Comparison of ENCODE assay signal across 26 mouse cellular contexts in the genomic region with DNA sequence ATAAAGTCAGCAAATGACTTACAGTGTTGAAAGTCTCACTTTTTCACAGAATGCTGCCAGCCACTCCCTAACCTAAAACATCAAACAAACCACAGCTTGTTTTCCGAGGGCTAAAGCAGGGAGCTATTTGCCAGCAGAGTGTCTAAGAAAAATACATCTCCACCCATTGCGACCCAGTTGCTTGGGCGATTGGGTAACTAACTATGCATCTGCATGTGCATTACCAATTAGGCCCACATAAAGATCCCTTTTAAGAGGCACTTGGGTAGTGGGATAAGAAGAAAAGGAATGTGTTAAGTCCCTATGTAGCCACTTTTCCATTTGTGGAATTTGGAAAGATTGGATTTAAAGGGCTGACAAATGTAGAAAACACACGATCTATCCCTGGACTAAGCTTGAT.
A peak's percentile ranks its signal among the peaks of the same experiment; 100 is the strongest.
DNase-seq lines count a peak whose midpoint lies in the region; ATAC-seq lines count a peak whose summit lies in the region.
"Had no signal": no experiment of that assay in that cellular context is flagged by ENCODE, and none has a peak within 500 bp of the region (broad histone marks: within the 10 kb centered on the region; RNA-seq: fewer than 3 reads in every experiment).

No protein-coding gene starts in this region.

- ATAC-seq in embryonic facial prominence, embryonic 14.5 days (ENCODE audit: low read depth) = no peak
- peak; percentile 67 for ATAC-seq in forebrain, embryonic 14.5 days
- 0 out of 2 replicates have a peak, but pooled peaks have one; percentile 31 for ATAC-seq in neural tube, embryonic 14.5 days (ENCODE audit: low read depth)
- no peak for ATAC-seq in neural tube, embryonic 15.5 days (ENCODE audit: low FRiP score)
- ATAC-seq: activated CD4-positive, CD25-positive, alpha-beta regulatory T cell, adult 4 months; intestine, postnatal 0 days had no signal

- H3K36me3 ChIP-seq in embryonic facial prominence, embryonic 14.5 days (ENCODE audit: control insufficient read depth, insufficient read depth, low read length) = no peaks in the 10 kb centered on the region
- no peaks in the 10 kb centered on the region for H3K36me3 ChIP-seq in embryonic facial prominence, embryonic 10.5 days (replicated peaks)
- no peaks in the 10 kb centered on the region for H3K36me3 ChIP-seq in forebrain, embryonic 14.5 days (ENCODE audit: control insufficient read depth, insufficient read depth, low read length)
- no peaks in the 10 kb centered on the region for H3K36me3 ChIP-seq in forebrain, embryonic 10.5 days (replicated peaks)
- H3K36me3 ChIP-seq in neural tube, embryonic 14.5 days (ENCODE audit: control insufficient read depth, insufficient read depth, low read length) = no peaks in the 10 kb centered on the region
- H3K36me3 ChIP-seq in neural tube, embryonic 15.5 days = no peaks in the 10 kb centered on the region
- H3K36me3 ChIP-seq: embryonic facial prominence, embryonic 15.5 days; heart, embryonic 10.5 days; heart, embryonic 13.5 days; hindbrain, embryonic 15.5 days had no signal

- H3K4me1 ChIP-seq in embryonic facial prominence, embryonic 14.5 days (ENCODE audit: control insufficient read depth, insufficient read depth, low read length) = 0 out of 2 replicates have a peak, but pooled peaks cover 8% of the 10 kb centered on the region
- peaks cover 7% of the 10 kb centered on the region for H3K4me1 ChIP-seq in embryonic facial prominence, embryonic 10.5 days
- peaks cover 8% of the 10 kb centered on the region for H3K4me1 ChIP-seq in forebrain, embryonic 14.5 days (ENCODE audit: control insufficient read depth, insufficient read depth, low read length)
- H3K4me1 ChIP-seq in forebrain, embryonic 10.5 days = peaks cover 17% of the 10 kb centered on the region
- peaks cover 8% of the 10 kb centered on the region; the same call in 1 of the 2 replicates for H3K4me1 ChIP-seq in neural tube, embryonic 14.5 days (ENCODE audit: control insufficient read depth, insufficient read depth, low read length)
- H3K4me1 ChIP-seq in neural tube, embryonic 15.5 days = peaks cover 9% of the 10 kb centered on the region; the same call in 1 of the 2 replicates
- H3K4me1 ChIP-seq: heart, embryonic 10.5 days; heart, embryonic 13.5 days had no signal

- no peak overlapping the region for H3K9ac ChIP-seq in embryonic facial prominence, embryonic 14.5 days (ENCODE audit: low read depth, low read length)
- H3K9ac ChIP-seq in forebrain, embryonic 14.5 days (ENCODE audit: low read length) = no peak overlapping the region
- H3K9ac ChIP-seq in neural tube, embryonic 14.5 days (replicated peaks; ENCODE audit: low read depth, low read length) = no peak overlapping the region
- H3K9ac ChIP-seq in neural tube, embryonic 15.5 days (replicated peaks) = no peak overlapping the region
- H3K9ac ChIP-seq: embryonic facial prominence, embryonic 15.5 days; heart, embryonic 13.5 days; hindbrain, embryonic 15.5 days had no signal

- H3K27me3 ChIP-seq in embryonic facial prominence, embryonic 14.5 days (replicated peaks; ENCODE audit: control insufficient read depth, insufficient read depth, low read length) = no peaks in the 10 kb centered on the region
- H3K27me3 ChIP-seq in embryonic facial prominence, embryonic 10.5 days (replicated peaks; ENCODE audit: low read depth, poor library complexity, severe bottlenecking) = no peaks in the 10 kb centered on the region
- H3K27me3 ChIP-seq in forebrain, embryonic 14.5 days (replicated peaks; ENCODE audit: control insufficient read depth, insufficient read depth, low read length) = no peaks in the 10 kb centered on the region; the same call in 1 of the 2 replicates
- H3K27me3 ChIP-seq in forebrain, embryonic 10.5 days (ENCODE audit: poor library complexity, severe bottlenecking) = no peaks in the 10 kb centered on the region
- H3K27me3 ChIP-seq in neural tube, embryonic 14.5 days (ENCODE audit: control insufficient read depth, insufficient read depth, low read length) = no peaks in the 10 kb centered on the region
- no peaks in the 10 kb centered on the region for H3K27me3 ChIP-seq in neural tube, embryonic 15.5 days (replicated peaks)
- H3K27me3 ChIP-seq: embryonic facial prominence, embryonic 15.5 days; heart, embryonic 13.5 days; hindbrain, embryonic 15.5 days had no signal

- no peaks in the 10 kb centered on the region for H3K9me3 ChIP-seq in embryonic facial prominence, embryonic 14.5 days (ENCODE audit: control insufficient read depth, low read length)
- no peaks in the 10 kb centered on the region for H3K9me3 ChIP-seq in embryonic facial prominence, embryonic 10.5 days
- no peaks in the 10 kb centered on the region for H3K9me3 ChIP-seq in forebrain, embryonic 14.5 days (replicated peaks; ENCODE audit: control insufficient read depth, low read length)
- H3K9me3 ChIP-seq in forebrain, embryonic 10.5 days = no peaks in the 10 kb centered on the region
- no peaks in the 10 kb centered on the region for H3K9me3 ChIP-seq in neural tube, embryonic 14.5 days (ENCODE audit: control insufficient read depth, low read length)
- H3K9me3 ChIP-seq in neural tube, embryonic 15.5 days (replicated peaks) = no peaks in the 10 kb centered on the region
- H3K9me3 ChIP-seq: embryonic facial prominence, embryonic 15.5 days; heart, embryonic 10.5 days; heart, embryonic 13.5 days; hindbrain, embryonic 15.5 days had no signal

- no peak overlapping the region for H3K4me3 ChIP-seq in embryonic facial prominence, embryonic 14.5 days (ENCODE audit: low read depth, low read length)
- H3K4me3 ChIP-seq in embryonic facial prominence, embryonic 10.5 days = no peak overlapping the region
- no peak overlapping the region for H3K4me3 ChIP-seq in forebrain, embryonic 14.5 days (ENCODE audit: low read depth, low read length)
- H3K4me3 ChIP-seq in forebrain, embryonic 10.5 days = no peak overlapping the region
- H3K4me3 ChIP-seq in neural tube, embryonic 14.5 days (ENCODE audit: low read depth, low read length) = no peak overlapping the region
- H3K4me3 ChIP-seq in neural tube, embryonic 15.5 days (replicated peaks) = no peak overlapping the region
- H3K4me3 ChIP-seq: embryonic facial prominence, embryonic 15.5 days; heart, adult 2 months; heart, embryonic 10.5 days; heart, embryonic 13.5 days; hindbrain, embryonic 15.5 days had no signal

- DNase-seq in embryonic facial prominence, embryonic 14.5 days (ENCODE audit: low spot score) = peak; percentile 38
- no peak for DNase-seq in embryonic facial prominence, embryonic 10.5 days (ENCODE audit: low spot score)
- peak; percentile 59 for DNase-seq in forebrain, embryonic 14.5 days (ENCODE audit: low spot score)
- no peak for DNase-seq in forebrain, embryonic 10.5 days (ENCODE audit: extremely low spot score, low spot score)
- DNase-seq in embryo, embryonic 10.5 days (ENCODE audit: low spot score) = no peak
- no peak for DNase-seq in thymus, postnatal 14 days
- DNase-seq: adrenal gland, adult 8-10 months; adrenal gland, postnatal 36 days; cerebellum, adult 11 months; cerebellum, adult 2 months; cerebellum, adult 9-11 months; cerebellum, postnatal 25 days; gastrocnemius, postnatal 10 days; gastrocnemius, postnatal 36 days; heart, adult 2 months; heart, postnatal 14 days; heart, postnatal 4 days; kidney, adult 2 months had no signal

- H3K4me2 ChIP-seq in embryonic facial prominence, embryonic 14.5 days (ENCODE audit: low read depth, low read length) = no peak overlapping the region
- no peak overlapping the region for H3K4me2 ChIP-seq in forebrain, embryonic 14.5 days (ENCODE audit: low read length)
- no peak overlapping the region for H3K4me2 ChIP-seq in neural tube, embryonic 14.5 days (ENCODE audit: low read depth, low read length)
- no peak overlapping the region for H3K4me2 ChIP-seq in neural tube, embryonic 15.5 days
- H3K4me2 ChIP-seq: embryonic facial prominence, embryonic 15.5 days; heart, embryonic 13.5 days; hindbrain, embryonic 15.5 days had no signal

- no peak overlapping the region for H3K27ac ChIP-seq in embryonic facial prominence, embryonic 14.5 days (replicated peaks; ENCODE audit: low read depth, low read length)
- H3K27ac ChIP-seq in embryonic facial prominence, embryonic 10.5 days (replicated peaks) = no peak overlapping the region
- H3K27ac ChIP-seq in forebrain, embryonic 14.5 days (ENCODE audit: low read depth, low read length) = no peak overlapping the region
- H3K27ac ChIP-seq in forebrain, embryonic 10.5 days = no peak overlapping the region
- no peak overlapping the region for H3K27ac ChIP-seq in neural tube, embryonic 14.5 days (ENCODE audit: low read depth, low read length)
- no peak overlapping the region for H3K27ac ChIP-seq in neural tube, embryonic 15.5 days (replicated peaks)
- H3K27ac ChIP-seq: embryonic facial prominence, embryonic 15.5 days; heart, adult 2 months; heart, embryonic 10.5 days; heart, embryonic 13.5 days; hindbrain, embryonic 15.5 days had no signal

- 48% methylated on average over 4 of the region's 4 CpGs for WGBS in embryonic facial prominence, embryonic 14.5 days
- 67% methylated on average over 4 of the region's 4 CpGs for WGBS in embryonic facial prominence, embryonic 10.5 days
- WGBS in forebrain, embryonic 14.5 days = 12% methylated on average over 4 of the region's 4 CpGs
- 69% methylated on average over 4 of the region's 4 CpGs for WGBS in forebrain, embryonic 10.5 days
- WGBS in neural tube, embryonic 14.5 days = 44% methylated on average over 4 of the region's 4 CpGs
- 31% methylated on average over 4 of the region's 4 CpGs for WGBS in neural tube, embryonic 15.5 days

Comparison
In these comparisons a context has a peak if more than half of its experiments do, and no peak if none do; other contexts are left out.
1. ATAC-seq: peak in forebrain, embryonic 14.5 days (single experiment) and neural tube, embryonic 14.5 days (single experiment); none in embryonic facial prominence, embryonic 14.5 days (single experiment) and neural tube, embryonic 15.5 days (single experiment).
2. DNase-seq: peak in embryonic facial prominence, embryonic 14.5 days (single experiment) and forebrain, embryonic 14.5 days (single experiment); none in embryonic facial prominence, embryonic 10.5 days (single experiment), forebrain, embryonic 10.5 days (single experiment), embryo, embryonic 10.5 days (single experiment) and thymus, postnatal 14 days (single experiment).